Mouse (Mus musculus) spleen, adult 18-20 months (tissue): Measurements from ENCODE around the gene Slc25a17.

ENCODE experiments used
- DNase-seq, 2 experiments: peaks; one replicate each; pipeline ENCODE4 v3.0.0; 2022; ENCODE audit warnings: mixed read lengths in 2 of 2

Gene Slc25a17

GRCm38 (mm10) chr15:81300520-81301069 lies 60.0 kb downstream of the Slc25a17 start:
- no peak for DNase-seq

- DNase-seq: no peak
These were observed 61.1 kb downstream of the Slc25a17 start for GRCm38 (mm10) chr15:81299549-81299948.

GRCm38 (mm10) chr15:81298213-81298612 lies 62.4 kb downstream of the Slc25a17 start:
- DNase-seq: no peak

GRCm38 (mm10) chr15:81297543-81297942 lies 63.1 kb downstream of the Slc25a17 start:
- no peak for DNase-seq

GRCm38 (mm10) chr15:81294897-81295296 lies 65.7 kb downstream of the Slc25a17 start:
- DNase-seq: no peak

GRCm38 (mm10) chr15:81294386-81294785 lies 66.2 kb downstream of the Slc25a17 start:
- DNase-seq: no peak

GRCm38 (mm10) chr15:81290747-81291146 lies 69.9 kb downstream of the Slc25a17 start:
- no peak for DNase-seq

GRCm38 (mm10) chr15:81290230-81290629 lies 70.4 kb downstream of the Slc25a17 start:
- DNase-seq: no peak

GRCm38 (mm10) chr15:81284121-81284734 lies 76.4 kb downstream of the Slc25a17 start:
- DNase-seq: no peak

GRCm38 (mm10) chr15:81278699-81279098 lies 81.9 kb downstream of the Slc25a17 start:
- no peak for DNase-seq

- no peak for DNase-seq
These were observed 82.7 kb downstream of the Slc25a17 start for GRCm38 (mm10) chr15:81277928-81278327.

- no peak for DNase-seq
These were observed 87.3 kb downstream of the Slc25a17 start for GRCm38 (mm10) chr15:81273361-81273760.

- DNase-seq: no peak
These were observed 88.1 kb downstream of the Slc25a17 start for GRCm38 (mm10) chr15:81272305-81273053.
